Mouse (Mus musculus): Measurements from ENCODE around the gene Gm10719.
"Not testable (repeated sequence)": the region's sequence is repeated elsewhere in the genome, so short reads cannot be mapped to it uniquely, and the experiment has no call there.

Gm10719 gene

GRCm38 (mm10) chr9:3025653-3026052 lies 8.4 kb downstream of the Gm10719 start:
- not testable (repeated sequence) for DNase-seq (ENCODE audit: low spot score)

GRCm38 (mm10) chr9:3026136-3026535 lies 8.9 kb downstream of the Gm10719 start:
- DNase-seq (ENCODE audit: low spot score): not testable (repeated sequence)

- DNase-seq (ENCODE audit: low spot score): not testable (repeated sequence)
Observed at GRCm38 (mm10) chr9:3026741-3027140, 9.5 kb downstream of the Gm10719 start.

GRCm38 (mm10) chr9:3027200-3027599 lies 10.0 kb downstream of the Gm10719 start:
- peak; percentile 63 for DNase-seq (ENCODE audit: low spot score)

- not testable (repeated sequence) for DNase-seq (ENCODE audit: low spot score)
Observed at GRCm38 (mm10) chr9:3029276-3030000, 12.2 kb downstream of the Gm10719 start.

GRCm38 (mm10) chr9:3030677-3031318 lies 13.6 kb downstream of the Gm10719 start:
- peak; percentile 88 for DNase-seq (ENCODE audit: low spot score)

GRCm38 (mm10) chr9:3034299-3034698 lies 17.1 kb downstream of the Gm10719 start, which contains the start of gene Gm17535:
TSS of gene Gm17535 (plus strand) at chr9:3034599.
- DNase-seq (ENCODE audit: low spot score): not testable (repeated sequence)

GRCm38 (mm10) chr9:3036577-3036976 lies 19.4 kb downstream of the Gm10719 start, which contains the start of gene Gm10715:
TSS of gene Gm10715 (plus strand) at chr9:3036877.
- DNase-seq (ENCODE audit: low spot score): not testable (repeated sequence)

GRCm38 (mm10) chr9:3038161-3038560 lies 21.0 kb downstream of the Gm10719 start:
- DNase-seq (ENCODE audit: low spot score): not testable (repeated sequence)
